Mouse (Mus musculus) gastrocnemius, adult 18-20 months (tissue): ENCODE measurements around the gene Olfr463. TPM values are rescaled to one million over a fixed set of nuclear protein-coding genes. Genes with fewer than 3 reads are reported as not detected.
"Not testable (repeated sequence)": the region's sequence is repeated elsewhere in the genome, so short reads cannot be mapped to it uniquely, and the experiment has no call there.

ENCODE experiments used
- DNase-seq: peaks from one replicate; pipeline ENCODE4 v3.0.0; 2021; ENCODE audit warnings: low spot score
- long read RNA-seq, 2 experiments: library from polyadenylated mRNA; stranded (forward); transcript quantifications; one replicate each; pipeline ENCODE4 v2.0.0; 2021
- total RNA-seq, 2 experiments: library from RNA; stranded (reverse); gene quantifications; 2 replicates each; pipeline ENCODE4 v1.2.3; 2021

Gene Olfr463
- total RNA-seq = not detected
- long read RNA-seq, experiment 1 = 0 reads
- long read RNA-seq, experiment 2 = 0 reads

DNA sequence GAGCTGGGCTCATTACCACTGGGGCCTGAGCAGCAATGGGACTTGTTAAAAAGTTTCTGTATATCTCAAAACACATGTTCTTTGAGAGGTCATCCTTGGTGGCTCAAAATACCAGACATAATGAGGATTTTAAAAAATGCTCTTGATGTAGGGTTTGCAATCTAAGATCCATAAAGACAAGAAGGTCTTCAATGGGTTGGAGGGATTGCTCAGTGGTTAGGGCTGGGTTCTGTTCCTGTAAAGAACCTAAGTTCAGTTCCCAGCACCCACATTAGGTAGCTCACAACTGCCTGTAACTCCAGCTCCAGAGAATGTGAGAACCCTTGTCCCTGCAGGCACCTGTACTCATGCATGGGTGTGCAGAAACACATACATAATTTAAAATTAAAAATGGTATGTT lies at the start of gene Olfr463:
Gene Olfr463 (minus strand): TSS at position 101 of the 400 bp plus-strand sequence.
- DNase-seq = no peak

DNA sequence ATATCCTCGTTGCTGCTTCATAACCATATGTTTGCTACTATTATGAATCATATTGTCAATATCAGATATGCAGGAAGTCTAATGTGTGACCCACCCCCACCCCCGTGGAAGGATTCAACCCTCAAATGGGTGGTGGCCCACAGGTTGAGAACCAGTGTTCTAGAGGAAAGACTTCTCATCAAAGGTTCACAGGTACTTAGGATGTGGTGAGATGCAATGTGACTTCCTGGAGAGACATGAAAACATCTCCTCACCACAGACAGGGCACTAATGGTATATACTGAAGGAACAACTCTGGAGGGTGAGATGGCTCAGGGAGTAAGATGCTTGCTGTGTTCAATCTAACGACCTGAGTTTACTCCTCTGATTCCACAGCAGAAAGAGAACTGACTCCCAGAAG lies 38.3 kb upstream of the Olfr463 start:
- no peak for DNase-seq

DNA sequence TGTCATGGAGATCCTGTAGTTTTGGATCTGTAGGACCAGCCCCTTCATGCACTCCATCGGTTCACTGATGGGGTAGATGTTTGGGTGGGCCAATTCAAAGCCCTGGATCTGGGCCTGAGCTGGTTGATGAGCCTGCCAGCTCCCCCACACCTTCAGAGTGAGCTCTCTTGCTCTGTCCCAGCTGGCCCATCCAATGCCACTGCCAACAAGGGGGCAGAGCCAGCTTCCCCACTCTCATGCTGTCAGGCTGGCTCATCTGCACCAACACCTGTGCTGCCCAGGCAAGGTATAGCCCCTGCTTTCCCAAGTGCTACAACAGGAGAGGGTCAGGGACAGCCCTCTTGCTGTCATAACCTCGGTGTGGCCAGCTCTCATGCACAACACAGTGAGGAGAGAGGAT lies 36.5 kb upstream of the Olfr463 start:
- no peak for DNase-seq

DNA sequence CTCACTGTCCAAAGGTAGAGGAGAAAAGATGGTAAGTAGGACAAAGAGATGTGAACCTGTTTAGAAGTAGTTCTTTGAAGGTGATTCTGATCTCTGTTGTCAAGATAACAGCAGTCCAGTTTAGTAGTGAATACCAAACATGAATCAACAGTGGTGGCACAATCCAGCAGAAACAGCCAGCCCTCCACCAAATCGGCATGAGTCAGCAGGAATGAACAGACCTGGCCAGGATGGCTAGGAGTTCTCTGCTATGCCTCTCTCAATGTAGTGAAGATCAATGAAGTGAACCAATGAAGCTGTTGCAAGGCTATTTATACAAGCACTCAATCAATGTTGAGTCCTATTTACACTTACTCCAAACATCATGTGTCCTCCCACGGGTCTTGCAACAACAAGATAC lies 33.2 kb upstream of the Olfr463 start:
- DNase-seq = no peak

DNA sequence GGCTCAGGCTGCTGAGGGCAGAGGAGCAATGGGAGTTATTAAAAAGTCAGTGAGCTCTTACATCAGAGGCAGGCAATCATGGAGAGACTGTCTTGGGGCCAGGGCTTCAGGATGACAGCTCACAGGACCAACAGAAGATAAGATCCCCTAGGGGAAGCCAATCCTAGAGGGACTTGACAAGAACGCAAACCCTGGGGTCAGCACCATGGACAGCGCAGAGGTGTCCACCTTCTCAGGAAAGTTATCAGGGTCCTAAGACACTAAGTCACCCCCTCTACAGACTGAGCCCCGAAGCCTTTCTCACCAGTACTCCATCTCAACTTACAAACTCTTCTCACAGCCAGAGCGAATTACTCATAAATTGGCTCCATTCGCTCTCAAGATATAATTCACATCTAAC lies 23.8 kb upstream of the Olfr463 start, which contains the start of gene Olfr464:
Gene Olfr464 (minus strand): TSS at position 2 of the 400 bp plus-strand sequence.
- DNase-seq = no peak

DNA sequence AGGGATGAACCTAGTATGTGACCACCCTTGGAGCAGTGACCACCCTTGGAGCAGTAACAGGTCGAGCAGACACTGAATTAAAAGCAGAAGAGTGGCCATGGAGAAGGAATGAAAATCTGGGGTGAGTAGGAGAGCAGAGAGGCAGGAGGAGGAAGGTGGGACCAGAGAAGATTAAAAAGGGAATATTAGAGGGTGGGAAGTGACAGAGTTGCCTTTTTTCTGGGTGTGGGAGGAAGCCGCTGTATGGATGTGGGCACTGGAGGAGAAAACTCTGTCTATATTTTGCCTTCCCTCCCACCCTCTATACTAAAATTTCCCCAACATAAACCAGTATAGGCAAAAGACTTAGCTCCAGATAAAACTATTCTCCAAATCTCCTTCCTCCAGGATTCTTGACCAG lies 23.1 kb upstream of the Olfr463 start:
- DNase-seq = no peak

DNA sequence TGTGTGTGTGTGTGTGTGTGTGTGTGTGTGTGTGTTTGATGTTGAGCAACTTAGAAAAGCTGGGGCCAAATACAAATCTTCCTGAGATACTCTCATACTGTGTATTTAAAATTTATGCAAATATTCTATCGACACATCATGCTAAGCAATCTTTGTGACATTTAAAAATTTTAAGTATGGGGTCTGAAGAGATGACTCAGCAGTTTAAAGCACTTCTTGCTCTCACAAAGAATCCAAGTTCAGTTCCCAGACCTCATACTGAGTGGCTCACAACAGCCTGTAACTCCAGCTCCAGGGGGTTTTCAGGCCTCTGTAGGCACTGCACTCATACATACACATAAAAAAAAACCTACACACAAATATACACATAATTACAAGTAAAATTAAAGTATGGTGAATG lies 18.8 kb upstream of the Olfr463 start:
- no peak for DNase-seq

DNA sequence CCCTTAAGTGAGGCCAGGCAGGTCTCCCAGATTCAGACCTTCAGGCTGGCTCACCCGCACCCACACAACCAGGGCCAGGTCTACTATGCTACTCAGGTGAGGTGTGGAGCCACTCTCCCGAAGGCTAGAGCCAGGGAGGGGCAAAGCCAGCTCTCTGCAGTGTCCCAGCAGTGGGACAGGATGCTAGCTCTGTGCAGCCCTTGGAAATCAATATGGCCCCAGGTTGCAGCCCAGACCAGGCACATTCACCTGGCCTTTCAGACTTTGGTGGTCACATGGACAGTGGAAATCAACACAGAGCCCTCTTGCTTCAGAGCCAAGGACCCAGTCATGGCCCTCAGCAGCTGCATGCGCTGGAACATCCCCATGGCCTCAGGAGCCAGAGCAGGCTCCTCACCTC lies 7.1 kb upstream of the Olfr463 start:
- no peak for DNase-seq

DNA sequence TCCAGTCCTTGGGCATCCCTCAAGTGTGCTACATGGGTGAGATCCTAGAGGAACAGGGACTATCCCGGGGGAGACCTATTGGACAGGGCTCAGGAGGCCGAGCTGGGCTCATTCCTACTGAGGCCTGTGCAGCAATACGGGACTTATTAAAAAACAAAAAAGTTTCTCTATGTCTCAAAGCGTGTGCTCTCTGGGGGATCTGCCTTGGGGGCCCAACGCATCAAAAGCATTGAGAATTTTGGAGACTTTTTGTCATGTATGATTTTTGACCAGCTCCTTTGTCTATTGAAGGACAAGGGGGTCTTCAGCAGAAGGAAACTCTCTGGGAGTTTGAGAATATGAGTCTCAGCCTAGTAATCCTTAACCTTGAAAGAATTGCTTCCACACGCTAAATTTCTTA lies 5.0 kb downstream of the Olfr463 start, which contains the start of gene Olfr462:
Gene Olfr462 (minus strand): TSS at position 101 of the 400 bp plus-strand sequence.
- DNase-seq = no peak

DNA sequence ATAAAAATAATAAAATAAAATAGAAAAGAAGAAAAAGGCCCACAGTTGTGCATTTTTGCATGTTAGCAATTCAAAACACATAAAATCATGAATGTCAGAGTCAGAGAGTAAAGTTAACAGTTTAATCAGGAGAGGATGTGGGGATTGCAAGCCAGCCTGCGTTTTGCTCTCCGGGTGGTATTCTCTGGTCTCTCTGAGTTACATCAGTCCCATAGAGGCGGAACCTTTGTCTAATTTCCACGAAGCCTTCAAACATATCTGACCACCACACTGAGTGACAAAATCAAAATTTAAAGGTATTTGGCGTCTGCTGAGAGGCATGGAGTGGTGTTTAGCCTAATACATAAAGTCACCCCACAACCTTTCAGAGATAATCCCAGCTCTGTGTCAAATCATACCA lies 12.3 kb downstream of the Olfr463 start:
- DNase-seq = no peak

DNA sequence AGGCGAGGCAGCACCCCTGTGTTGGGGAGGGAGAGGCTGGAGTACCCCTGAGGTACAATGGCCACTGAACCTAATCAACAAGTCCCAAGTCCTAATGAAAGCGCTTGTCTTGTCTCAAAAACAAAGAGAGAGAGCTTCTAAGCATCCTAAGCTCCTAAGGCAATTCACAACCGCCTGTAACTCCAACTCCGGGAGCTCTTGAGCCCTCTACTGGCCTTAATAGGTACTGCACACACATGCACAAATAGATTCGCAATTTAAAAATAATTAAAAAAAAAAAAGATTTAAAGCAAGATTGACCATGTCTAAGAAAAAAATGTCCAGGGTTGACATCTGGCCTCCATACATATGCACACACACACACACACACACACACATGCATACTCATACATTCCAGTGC lies 13.7 kb downstream of the Olfr463 start:
- no peak for DNase-seq

DNA sequence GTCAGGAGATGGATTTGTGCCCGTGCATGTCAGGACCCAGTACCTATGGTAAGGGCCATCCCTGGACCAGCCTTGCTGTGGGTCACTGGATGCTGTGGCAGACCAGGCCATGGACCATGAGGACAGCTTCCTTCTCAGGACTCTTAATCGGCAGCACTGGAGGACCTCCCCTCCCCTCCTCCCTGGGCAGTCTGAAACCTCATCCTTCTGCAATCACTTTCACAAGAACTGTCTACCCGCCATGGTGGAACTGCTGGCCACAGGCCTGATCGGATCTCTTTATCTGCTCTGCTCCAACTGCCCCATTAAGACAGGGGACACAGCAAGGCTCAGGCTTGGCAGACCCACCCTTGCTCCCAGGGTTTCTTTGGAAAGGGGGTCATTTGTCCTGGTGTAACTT lies 15.5 kb downstream of the Olfr463 start:
- no peak for DNase-seq

DNA sequence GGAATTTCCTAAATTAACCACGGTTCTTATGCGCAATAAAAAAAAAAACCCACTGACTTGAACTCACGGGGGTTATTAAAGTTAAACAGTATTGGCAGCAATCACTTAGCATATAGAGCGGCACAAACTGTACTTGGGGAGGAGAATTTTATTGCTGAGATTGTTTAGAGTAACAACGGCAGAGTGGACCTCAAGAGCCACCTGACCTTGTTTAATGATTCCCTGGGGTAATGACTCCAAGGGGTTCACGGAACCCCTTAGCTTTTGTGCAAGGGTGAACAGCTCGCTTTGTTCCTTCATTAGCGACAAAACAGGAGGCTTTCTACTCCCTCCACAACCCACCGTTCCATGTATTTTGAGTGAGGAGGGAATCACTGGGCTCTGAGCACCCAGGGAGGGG lies 17.4 kb downstream of the Olfr463 start:
- DNase-seq = no peak

DNA sequence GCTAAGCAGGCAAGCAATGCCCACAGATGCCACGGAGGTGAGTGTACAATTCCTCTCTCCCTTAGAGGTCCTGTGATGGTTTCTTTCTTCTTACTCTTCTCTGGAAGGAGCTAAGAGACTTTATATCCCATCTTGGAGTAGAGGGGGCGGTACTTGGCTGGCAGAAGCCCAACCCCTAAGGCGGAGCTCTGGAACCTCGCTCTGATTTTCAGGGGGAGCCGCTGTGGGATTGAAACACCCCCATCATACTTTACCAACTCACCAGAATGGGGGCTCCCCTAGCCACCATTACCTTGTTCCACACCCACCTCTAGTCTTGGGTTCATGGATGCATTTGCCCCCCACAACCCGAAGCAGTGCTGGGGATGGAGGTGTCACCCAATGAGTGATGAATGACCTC lies 21.8 kb downstream of the Olfr463 start, which contains the start of gene Epx:
Gene Epx (minus strand): TSS at position 101 of the 400 bp plus-strand sequence.
- DNase-seq = no peak

DNA sequence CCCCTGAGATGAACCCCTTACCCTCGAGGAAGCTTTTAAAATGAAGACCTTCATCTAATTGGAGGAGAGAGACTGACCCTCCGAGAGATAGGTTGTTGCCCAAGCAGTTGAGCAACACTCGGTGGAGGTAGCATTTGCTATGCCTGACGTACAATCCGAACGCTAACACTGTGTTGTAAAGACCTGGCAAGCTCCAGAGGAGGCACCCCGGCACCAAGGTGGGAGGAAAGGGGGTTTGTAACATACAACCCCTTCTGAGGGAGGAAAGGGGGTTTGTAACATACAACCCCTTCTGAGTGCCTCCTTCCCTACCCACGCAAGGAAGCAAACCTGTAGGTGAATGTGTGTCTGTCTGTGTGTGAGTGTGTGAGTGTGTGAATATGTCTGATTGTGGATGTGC lies 25.4 kb downstream of the Olfr463 start:
- DNase-seq = no peak

DNA sequence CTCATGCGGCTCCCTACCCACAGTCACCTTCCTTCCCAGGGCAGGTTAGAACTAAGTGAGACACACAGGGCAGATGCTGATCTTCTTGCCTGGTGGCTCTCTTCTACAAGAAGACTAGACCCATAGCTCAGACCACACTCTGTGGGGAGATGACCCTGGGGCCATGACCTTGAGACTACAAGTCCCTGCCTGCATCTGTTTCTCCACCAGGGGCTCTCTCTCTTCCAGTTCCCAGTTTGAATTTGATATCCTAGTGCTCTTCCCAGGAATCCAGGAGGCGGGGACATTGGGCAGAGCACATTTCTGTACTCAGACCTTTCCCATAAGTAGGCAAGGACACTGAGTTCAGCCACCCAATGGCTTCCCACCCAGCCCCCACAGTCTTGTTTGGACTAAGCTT lies 27.1 kb downstream of the Olfr463 start:
- no peak for DNase-seq

DNA sequence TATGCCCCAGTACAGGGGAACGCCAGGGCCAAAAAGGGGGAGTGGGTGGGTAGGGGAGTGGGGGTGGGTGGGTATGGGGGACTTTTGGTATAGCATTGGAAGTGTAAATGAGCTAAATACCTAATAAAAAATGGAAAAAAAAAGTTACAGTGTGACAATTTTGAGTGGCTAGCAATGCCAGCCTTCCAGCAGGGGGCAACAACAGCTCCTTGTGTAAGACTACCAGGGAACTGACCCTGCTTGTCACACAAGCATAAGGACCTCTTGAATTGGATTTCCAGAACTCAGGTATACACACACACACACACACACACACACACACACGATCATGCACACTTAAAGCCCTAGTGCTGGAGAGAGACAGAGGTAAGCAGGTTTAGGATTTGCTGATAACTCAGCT lies 30.3 kb downstream of the Olfr463 start:
- DNase-seq = not testable (repeated sequence)

DNA sequence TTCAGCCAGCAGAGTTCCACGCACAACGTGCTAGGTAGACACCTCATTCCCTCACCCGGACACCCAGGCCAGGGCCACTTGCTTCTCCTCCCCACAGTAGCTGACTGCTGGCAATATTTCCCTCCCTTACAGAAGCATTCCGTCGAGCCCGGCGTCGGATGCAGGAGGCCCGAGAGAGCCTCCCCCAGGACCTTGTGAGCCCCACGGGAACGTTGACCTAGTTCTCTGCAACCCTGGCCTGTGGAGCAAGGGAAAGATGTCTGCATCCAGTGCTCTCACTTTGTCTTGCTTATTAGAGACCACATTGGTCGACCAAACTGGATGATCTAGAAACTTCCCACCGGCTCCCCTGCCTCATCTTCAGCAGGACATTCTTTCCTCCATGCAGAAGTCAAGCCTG lies 34.4 kb downstream of the Olfr463 start:
- DNase-seq = no peak

DNA sequence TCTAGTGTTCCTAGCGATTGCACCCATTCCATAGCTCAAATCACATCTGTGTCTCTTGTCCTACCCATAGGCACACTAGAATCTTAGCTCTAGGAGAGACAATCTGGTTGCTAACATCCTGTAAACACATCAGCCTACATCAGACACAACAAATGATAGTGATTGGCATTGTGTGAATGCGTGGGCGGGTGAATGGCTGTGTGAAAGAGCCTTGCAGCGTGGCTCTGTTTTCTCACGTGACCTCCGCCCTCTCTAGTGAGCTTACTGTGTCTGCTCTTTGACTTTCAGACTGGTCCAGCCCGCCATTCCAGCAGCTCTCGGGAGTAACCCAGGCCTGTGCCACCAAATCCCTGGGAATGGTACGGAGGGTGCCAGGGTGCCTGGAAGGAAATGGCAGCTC lies 36.8 kb downstream of the Olfr463 start:
- DNase-seq = no peak

DNA sequence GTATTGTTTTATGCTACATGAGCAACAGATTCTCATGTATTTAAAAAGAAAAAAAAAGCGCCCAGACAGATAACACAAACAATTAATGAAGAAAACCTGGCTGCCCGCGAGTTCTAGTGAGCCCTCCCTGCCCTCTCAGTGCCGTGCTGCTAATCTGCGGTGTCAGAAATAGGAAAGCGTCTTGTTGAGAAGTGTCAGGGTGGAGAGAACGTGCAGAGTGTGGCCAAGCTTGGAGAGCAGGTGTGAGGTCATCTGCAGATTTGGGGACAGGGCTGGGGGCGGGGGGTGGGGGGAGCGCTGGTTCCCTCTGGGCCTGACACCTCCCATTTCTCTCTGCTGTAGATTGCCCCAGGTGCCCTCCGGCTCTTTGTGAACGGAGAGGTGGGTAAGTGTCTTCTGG lies 37.9 kb downstream of the Olfr463 start:
- no peak for DNase-seq

DNA sequence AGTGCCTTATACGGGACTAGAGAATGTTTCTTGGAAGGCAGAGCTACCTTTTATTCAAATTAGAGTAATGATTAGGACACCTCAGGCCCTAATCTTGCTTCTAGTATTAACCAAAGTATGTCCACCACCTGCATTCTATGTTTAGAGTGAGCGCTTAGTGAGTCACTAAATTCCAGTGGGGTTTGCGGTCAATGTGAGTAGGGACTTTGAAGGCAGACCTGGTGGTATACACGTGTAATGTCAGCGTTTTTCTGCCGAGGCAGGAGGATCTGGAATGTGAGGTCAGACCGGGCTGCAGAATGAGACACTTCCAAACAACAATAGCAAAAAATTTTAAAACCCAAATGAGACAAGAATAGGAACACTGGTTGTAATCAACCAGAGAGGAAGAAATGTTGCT lies 42.6 kb downstream of the Olfr463 start:
- no peak for DNase-seq

DNA sequence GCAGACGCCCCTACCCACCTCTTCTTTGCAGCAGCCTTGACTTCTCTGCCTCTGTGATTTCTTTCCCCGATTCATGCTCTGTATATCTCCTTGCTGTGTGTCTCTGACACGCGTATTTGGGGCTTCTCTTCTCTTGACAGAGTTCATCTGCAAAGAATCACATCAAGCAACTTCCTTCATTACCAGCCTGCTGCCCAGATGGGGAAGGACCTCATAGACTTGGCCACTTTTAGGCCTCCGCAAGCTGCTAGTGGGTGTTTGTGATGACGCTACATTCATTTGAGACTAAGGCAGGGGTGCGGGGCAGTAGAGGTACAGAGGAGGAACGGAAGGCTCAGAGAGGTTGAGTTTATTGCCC lies 43.6 kb downstream of the Olfr463 start:
- DNase-seq = no peak

DNA sequence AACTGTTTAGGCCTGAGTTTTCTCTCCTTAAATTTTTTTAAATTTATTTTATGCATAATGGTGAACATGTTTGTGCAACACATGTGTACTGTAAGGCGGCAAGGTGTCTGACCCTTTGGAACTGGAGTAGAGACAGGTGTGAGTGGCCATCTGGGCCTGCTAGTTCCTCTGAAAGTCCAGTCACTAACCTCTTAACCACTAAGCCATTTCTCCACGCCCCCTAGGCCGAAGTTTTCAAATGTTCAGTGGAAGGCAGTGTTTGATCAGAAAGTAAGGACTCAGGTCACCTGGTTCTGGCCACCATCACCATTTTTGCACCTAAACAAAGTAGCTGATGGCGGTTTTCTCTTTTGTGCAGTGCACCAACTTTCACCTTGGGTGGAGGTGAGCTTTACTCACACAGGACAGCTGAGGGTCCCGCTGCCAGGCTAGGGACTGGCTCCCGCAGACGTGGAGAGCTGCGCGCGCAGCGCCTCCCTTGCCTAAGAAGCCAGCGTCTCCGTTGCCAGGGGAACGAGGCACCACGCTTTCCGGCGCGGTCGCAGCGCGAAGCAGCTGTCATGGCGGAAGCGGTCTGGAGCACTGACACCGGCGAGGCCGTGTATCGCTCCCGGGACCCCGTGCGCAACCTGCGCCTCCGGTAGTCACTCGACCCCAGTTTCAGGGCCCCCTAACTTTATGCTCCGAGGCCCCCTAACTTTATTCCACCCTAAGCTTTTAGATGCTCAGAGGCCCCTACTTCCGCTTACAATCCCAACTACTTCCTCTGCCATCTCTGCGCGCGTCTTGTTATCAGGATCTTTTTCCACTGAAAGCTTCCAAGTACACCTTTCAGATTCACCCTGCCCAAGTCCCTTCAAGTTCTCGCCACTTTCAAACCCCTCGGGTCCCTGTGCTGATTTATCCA lies 44.2 kb downstream of the Olfr463 start, which contains the start of gene Mks1:
Gene Mks1 (plus strand): TSS at position 526 of the 907 bp plus-strand sequence.
- peak; percentile 87 for DNase-seq
